ENCODE assay signal across 22 mouse cellular contexts in the genomic region with DNA sequence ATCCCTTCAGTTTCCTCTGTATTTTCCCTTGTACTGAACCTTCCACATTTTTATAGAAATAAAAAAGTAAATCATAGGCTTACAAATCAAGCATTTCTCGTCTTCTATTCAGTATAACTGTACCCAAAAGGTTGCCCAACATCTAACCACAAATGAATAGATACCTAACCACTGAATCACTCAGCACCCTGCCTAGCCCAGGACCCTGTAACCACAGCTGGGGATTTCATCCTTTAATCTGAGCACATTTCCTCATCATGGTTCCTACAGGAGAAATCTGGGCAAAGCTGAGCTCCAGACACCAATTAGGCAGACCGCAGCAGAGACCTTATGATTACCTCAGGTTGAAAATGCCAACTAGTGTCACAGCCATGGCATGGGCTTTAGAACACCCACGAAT.
"Had no signal": no experiment of that assay in that cellular context is flagged by ENCODE, and none has a peak within 500 bp of the region (broad histone marks: within the 10 kb centered on the region; RNA-seq: fewer than 3 reads in every experiment).

No protein-coding gene starts in this region.

- H3K36me3 ChIP-seq: limb, embryonic 12.5 days; limb, embryonic 15.5 days; midbrain, embryonic 10.5 days; neural tube, embryonic 12.5 days; neural tube, embryonic 15.5 days had no signal

- H3K4me1 ChIP-seq: limb, embryonic 12.5 days; limb, embryonic 15.5 days; megakaryocyte, embryonic 14.5 days; midbrain, embryonic 10.5 days; neural tube, embryonic 12.5 days; neural tube, embryonic 15.5 days had no signal

- ATAC-seq: liver, postnatal 0 days had no signal

- H3K4me2 ChIP-seq: limb, embryonic 12.5 days; limb, embryonic 15.5 days; liver, embryonic 11.5 days; lung, embryonic 14.5 days; neural tube, embryonic 12.5 days; neural tube, embryonic 15.5 days had no signal

- H3K27me3 ChIP-seq: limb, embryonic 12.5 days; limb, embryonic 15.5 days; megakaryocyte, embryonic 14.5 days; neural tube, embryonic 12.5 days; neural tube, embryonic 15.5 days had no signal

- H3K9ac ChIP-seq: limb, embryonic 12.5 days; limb, embryonic 15.5 days; liver, embryonic 14.5 days; liver, postnatal 0 days; lung, embryonic 14.5 days; neural tube, embryonic 12.5 days; neural tube, embryonic 15.5 days had no signal

- H3K9me3 ChIP-seq: limb, embryonic 12.5 days; limb, embryonic 15.5 days; midbrain, embryonic 10.5 days; neural tube, embryonic 12.5 days; neural tube, embryonic 15.5 days had no signal

- H3K4me3 ChIP-seq: layer of hippocampus, adult 2 months; left cerebral cortex, adult 2 months; limb, embryonic 12.5 days; limb, embryonic 15.5 days; megakaryocyte, embryonic 14.5 days; midbrain, embryonic 10.5 days; neural tube, embryonic 12.5 days; neural tube, embryonic 15.5 days had no signal

- DNase-seq: kidney, adult 2 months; kidney, postnatal 25 days; layer of hippocampus, postnatal 36 days; left cerebral cortex, postnatal 4 days; liver, postnatal 0 days; lung, embryonic 14.5 days; lung, postnatal 10 days; lung, postnatal 36 days; midbrain, embryonic 14.5 days; thymus, adult 18-20 months; thymus, postnatal 36 days had no signal

- H3K27ac ChIP-seq: kidney, postnatal 0 days; layer of hippocampus, adult 2 months; left cerebral cortex, adult 2 months; limb, embryonic 12.5 days; limb, embryonic 15.5 days; liver, embryonic 14.5 days; midbrain, embryonic 10.5 days; neural tube, embryonic 12.5 days; neural tube, embryonic 15.5 days had no signal
